Mouse (Mus musculus): ENCODE results near the gene Wdr27. TPM values are rescaled to one million over a fixed set of nuclear protein-coding genes. Genes with fewer than 3 reads are reported as not detected.

The Wdr27 gene
- polyA plus RNA-seq, 1 experiment, result 51.5 TPM

DNA sequence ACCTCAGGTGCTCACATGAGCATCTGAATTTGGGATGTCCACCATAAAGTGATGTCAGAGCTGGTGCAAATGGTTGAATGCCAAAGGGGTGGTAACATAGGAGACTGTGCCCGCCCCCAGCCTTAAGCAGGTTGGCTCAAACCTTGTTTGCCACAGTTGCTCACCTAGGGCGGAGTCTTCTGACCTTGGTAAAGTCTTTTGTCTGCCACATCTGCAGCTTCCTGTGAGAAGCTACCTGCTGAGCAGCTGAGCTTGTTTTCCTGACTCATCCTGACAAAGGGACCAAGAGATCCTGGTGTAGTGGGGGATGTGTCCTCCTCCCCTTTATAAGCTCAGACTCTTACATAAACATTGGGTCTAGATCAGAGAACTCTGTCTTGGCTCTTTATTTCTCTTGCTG, 125.0 kb downstream of the Wdr27 start:
- Histone ChIP-seq H3K4me3 (ENCODE audit: control insufficient read depth, low read depth, low read length) (no peak overlapping the region), H3K4me1 (ENCODE audit: control insufficient read depth, insufficient read depth, low read length) (no peaks in the 10 kb centered on the region), H3K27me3 (ENCODE audit: control insufficient read depth, insufficient read depth, low read length) (no peaks in the 10 kb centered on the region), H3K36me3 (ENCODE audit: control insufficient read depth, insufficient read depth, low read length) (no peaks in the 10 kb centered on the region), H3K27ac (ENCODE audit: control insufficient read depth, insufficient read depth, low read depth, low read length) (no peak overlapping the region)
- no peak for TF ChIP-seq CTCF (IDR thresholded peaks at IDR 0.05; ENCODE audit: control insufficient read depth, insufficient read depth, insufficient replicate concordance, low read depth, low read length)
- TF ChIP-seq POLR2A (IDR thresholded peaks at IDR 0.05; ENCODE audit: control insufficient read depth, low read depth, low read length), result no peak

DNA sequence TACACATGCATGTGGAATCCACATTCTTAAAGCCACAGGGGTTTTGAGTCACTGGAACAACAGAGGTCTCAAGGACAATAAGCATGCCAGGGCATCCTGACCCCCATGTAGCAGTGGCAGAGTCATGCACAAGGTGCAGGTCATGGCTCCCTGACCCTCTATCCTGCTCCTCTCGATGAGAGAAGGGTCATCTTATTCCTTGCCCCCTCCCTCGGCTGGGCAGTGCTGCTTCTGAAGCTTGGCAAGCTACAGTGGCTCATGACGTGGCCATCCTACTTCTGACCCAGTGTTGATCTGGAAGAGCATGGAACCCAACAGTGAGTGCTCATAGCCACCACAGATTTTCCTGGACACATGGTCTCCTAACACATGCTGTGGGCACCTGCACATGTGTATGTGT, 126.9 kb downstream of the Wdr27 start:
- TF ChIP-seq POLR2A (IDR thresholded peaks at IDR 0.05; ENCODE audit: control insufficient read depth, low read depth, low read length), result no peak
- no peak for TF ChIP-seq CTCF (IDR thresholded peaks at IDR 0.05; ENCODE audit: control insufficient read depth, insufficient read depth, insufficient replicate concordance, low read depth, low read length)
- Histone ChIP-seq H3K4me1 (ENCODE audit: control insufficient read depth, insufficient read depth, low read length) (no peaks in the 10 kb centered on the region), H3K4me3 (ENCODE audit: control insufficient read depth, low read depth, low read length) (no peak overlapping the region), H3K36me3 (ENCODE audit: control insufficient read depth, insufficient read depth, low read length) (no peaks in the 10 kb centered on the region), H3K27me3 (ENCODE audit: control insufficient read depth, insufficient read depth, low read length) (no peaks in the 10 kb centered on the region), H3K27ac (ENCODE audit: control insufficient read depth, insufficient read depth, low read depth, low read length) (no peak overlapping the region)

DNA sequence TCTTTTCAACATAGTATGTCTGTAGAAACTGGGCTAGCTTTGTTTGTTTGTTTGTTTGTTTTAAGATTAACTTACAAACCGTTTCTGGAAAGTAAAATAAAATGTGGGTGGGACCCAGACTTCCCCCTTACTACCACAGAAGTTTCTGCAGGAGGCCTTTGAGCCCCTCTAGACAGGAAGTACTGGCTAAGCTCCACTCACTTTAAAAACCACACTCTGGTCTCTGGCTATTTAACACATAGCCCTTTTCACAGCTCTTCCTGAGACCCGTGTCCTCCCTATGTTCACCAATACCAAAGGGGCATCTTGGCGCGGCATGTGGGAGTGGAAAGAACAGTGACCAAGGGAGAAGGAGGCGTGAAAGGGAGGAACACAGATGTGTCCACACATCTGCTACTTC, 127.7 kb downstream of the Wdr27 start:
- no peak overlapping the region for H3K27ac ChIP-seq (ENCODE audit: control insufficient read depth, insufficient read depth, low read depth, low read length)
- no peak overlapping the region for H3K4me3 ChIP-seq (ENCODE audit: control insufficient read depth, low read depth, low read length)
- TF ChIP-seq CTCF (IDR thresholded peaks at IDR 0.05; ENCODE audit: control insufficient read depth, insufficient read depth, insufficient replicate concordance, low read depth, low read length), result no peak
- TF ChIP-seq POLR2A (IDR thresholded peaks at IDR 0.05; ENCODE audit: control insufficient read depth, low read depth, low read length), result no peak
- no peaks in the 10 kb centered on the region for H3K27me3 ChIP-seq (ENCODE audit: control insufficient read depth, insufficient read depth, low read length)
- no peaks in the 10 kb centered on the region for H3K36me3 ChIP-seq (ENCODE audit: control insufficient read depth, insufficient read depth, low read length)
- no peaks in the 10 kb centered on the region for H3K4me1 ChIP-seq (ENCODE audit: control insufficient read depth, insufficient read depth, low read length)

DNA sequence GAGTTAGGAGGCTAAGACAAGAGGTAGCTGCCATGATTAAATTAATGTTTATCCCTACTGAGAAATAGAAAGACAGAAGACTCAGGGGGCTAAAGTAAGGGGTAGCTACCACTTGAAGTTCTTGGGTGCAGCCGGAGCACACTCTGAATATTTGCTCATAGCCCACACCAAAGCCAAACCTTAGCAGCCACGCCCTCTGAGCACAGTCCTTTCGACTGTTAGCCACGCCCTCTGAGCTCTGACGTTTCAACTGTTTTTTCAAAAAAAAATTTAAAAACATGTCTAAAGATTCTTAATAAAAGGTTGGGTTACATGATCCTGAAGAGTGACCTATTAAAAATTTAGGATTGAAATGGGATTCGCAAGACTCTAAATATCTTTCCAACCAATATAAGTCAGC, 130.3 kb downstream of the Wdr27 start:
- no peaks in the 10 kb centered on the region for H3K27me3 ChIP-seq (ENCODE audit: control insufficient read depth, insufficient read depth, low read length)
- H3K4me1 ChIP-seq (ENCODE audit: control insufficient read depth, insufficient read depth, low read length), result no peaks in the 10 kb centered on the region
- H3K4me3 ChIP-seq (ENCODE audit: control insufficient read depth, low read depth, low read length), result no peak overlapping the region
- TF ChIP-seq CTCF (IDR thresholded peaks at IDR 0.05; ENCODE audit: control insufficient read depth, insufficient read depth, insufficient replicate concordance, low read depth, low read length) (no peak), POLR2A (IDR thresholded peaks at IDR 0.05; ENCODE audit: control insufficient read depth, low read depth, low read length) (no peak)
- no peaks in the 10 kb centered on the region for H3K36me3 ChIP-seq (ENCODE audit: control insufficient read depth, insufficient read depth, low read length)
- no peak overlapping the region for H3K27ac ChIP-seq (ENCODE audit: control insufficient read depth, insufficient read depth, low read depth, low read length)

DNA sequence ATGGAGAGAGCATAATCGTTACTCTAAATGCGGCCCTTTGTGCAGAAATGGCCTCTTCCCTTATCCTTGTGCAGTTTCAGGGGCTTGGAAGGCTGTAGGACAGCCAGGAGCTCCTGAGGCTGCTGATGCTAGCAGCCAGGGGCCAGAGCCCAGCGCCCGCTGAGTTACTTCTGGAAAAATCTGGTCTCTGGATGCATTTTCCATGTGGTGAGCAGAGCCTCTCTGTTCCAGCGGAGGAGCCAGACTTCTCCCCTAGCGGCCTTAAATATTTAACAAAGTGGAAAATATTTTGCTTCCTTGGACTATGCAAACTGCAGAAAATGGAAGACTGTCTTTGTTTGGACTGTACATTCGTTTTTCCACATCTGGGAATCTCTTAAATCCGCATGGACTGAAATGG, 130.9 kb downstream of the Wdr27 start:
- Histone ChIP-seq H3K36me3 (ENCODE audit: control insufficient read depth, insufficient read depth, low read length) (no peaks in the 10 kb centered on the region), H3K27ac (ENCODE audit: control insufficient read depth, insufficient read depth, low read depth, low read length) (no peak overlapping the region), H3K27me3 (ENCODE audit: control insufficient read depth, insufficient read depth, low read length) (no peaks in the 10 kb centered on the region), H3K4me3 (ENCODE audit: control insufficient read depth, low read depth, low read length) (no peak overlapping the region), H3K4me1 (ENCODE audit: control insufficient read depth, insufficient read depth, low read length) (no peaks in the 10 kb centered on the region)
- TF ChIP-seq POLR2A (IDR thresholded peaks at IDR 0.05; ENCODE audit: control insufficient read depth, low read depth, low read length) (no peak), CTCF (IDR thresholded peaks at IDR 0.05; ENCODE audit: control insufficient read depth, insufficient read depth, insufficient replicate concordance, low read depth, low read length) (no peak)

DNA sequence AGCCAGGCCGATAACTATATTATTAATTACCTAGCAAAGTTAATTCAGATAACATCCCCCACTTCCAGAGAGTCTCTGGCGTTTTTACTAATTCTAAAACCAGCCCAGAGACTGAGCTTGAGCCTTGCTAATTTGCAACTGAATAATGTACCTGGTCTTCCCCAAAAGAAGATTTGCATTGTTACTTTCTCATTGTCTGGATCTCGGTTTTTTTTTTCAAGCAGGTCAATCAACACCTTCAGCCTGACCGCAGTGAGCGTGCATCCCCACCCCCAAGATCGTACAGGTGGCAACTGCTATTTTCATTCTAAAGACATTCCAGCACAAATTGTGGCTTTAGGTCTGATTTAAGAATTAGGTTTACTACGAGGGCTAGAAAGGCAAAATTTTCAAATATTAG, 136.2 kb downstream of the Wdr27 start:
- TF ChIP-seq CTCF (IDR thresholded peaks at IDR 0.05; ENCODE audit: control insufficient read depth, insufficient read depth, insufficient replicate concordance, low read depth, low read length), result no peak
- TF ChIP-seq POLR2A (IDR thresholded peaks at IDR 0.05; ENCODE audit: control insufficient read depth, low read depth, low read length), result no peak
- no peaks in the 10 kb centered on the region for H3K4me1 ChIP-seq (ENCODE audit: control insufficient read depth, insufficient read depth, low read length)
- H3K27me3 ChIP-seq (ENCODE audit: control insufficient read depth, insufficient read depth, low read length), result no peaks in the 10 kb centered on the region
- H3K27ac ChIP-seq (ENCODE audit: control insufficient read depth, insufficient read depth, low read depth, low read length), result no peak overlapping the region
- no peak overlapping the region for H3K4me3 ChIP-seq (ENCODE audit: control insufficient read depth, low read depth, low read length)
- H3K36me3 ChIP-seq (ENCODE audit: control insufficient read depth, insufficient read depth, low read length), result no peaks in the 10 kb centered on the region

DNA sequence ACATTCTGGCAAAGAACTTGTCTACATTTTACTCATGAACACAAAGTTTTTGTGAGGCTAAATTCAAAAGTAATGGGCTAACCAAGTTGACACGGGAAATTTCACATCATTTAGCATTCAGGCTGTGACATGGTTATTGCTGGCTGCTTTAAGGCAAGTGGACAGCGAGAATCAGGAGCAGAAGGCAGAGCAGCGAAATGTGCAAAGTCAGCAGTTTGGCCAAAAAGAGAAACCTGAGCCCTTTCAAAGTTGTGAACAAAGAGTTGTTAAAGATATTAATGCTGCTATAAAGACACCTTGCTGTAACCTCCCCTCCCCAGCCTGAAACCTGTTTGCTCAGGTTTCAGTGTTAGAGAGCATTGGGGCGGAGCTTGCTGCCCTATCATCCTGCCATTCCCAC, 143.7 kb downstream of the Wdr27 start:
- no peak overlapping the region for H3K4me3 ChIP-seq (ENCODE audit: control insufficient read depth, low read depth, low read length)

DNA sequence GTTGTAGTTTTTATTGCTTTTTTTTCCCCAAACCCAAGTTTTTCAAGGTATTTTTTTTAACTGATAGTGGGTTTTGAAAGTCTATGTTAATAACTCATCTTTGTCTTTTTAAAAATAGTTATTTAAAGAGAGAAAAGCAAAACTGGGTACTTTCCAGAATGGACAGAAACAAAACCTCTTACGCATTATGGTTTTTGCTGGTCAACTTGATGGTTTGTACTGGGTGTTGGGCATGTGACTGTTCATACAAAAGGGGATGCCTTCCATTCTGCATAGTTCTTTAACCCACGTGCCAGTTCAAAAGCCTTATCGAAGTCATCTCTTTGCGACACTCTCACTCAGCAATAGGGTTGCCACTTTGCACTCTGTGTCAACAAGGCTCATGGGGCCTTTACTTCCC, 147.9 kb downstream of the Wdr27 start:
- TF ChIP-seq CTCF (IDR thresholded peaks at IDR 0.05; ENCODE audit: control insufficient read depth, insufficient read depth, insufficient replicate concordance, low read depth, low read length) (no peak), POLR2A (IDR thresholded peaks at IDR 0.05; ENCODE audit: control insufficient read depth, low read depth, low read length) (no peak)

More for the DNA sequence above, 143.7 kb downstream of the Wdr27 start:
- Histone ChIP-seq H3K36me3 (ENCODE audit: control insufficient read depth, insufficient read depth, low read length) (no peaks in the 10 kb centered on the region), H3K27ac (ENCODE audit: control insufficient read depth, insufficient read depth, low read depth, low read length) (no peak overlapping the region), H3K27me3 (ENCODE audit: control insufficient read depth, insufficient read depth, low read length) (no peaks in the 10 kb centered on the region), H3K4me1 (ENCODE audit: control insufficient read depth, insufficient read depth, low read length) (no peaks in the 10 kb centered on the region)
- TF ChIP-seq CTCF (IDR thresholded peaks at IDR 0.05; ENCODE audit: control insufficient read depth, insufficient read depth, insufficient replicate concordance, low read depth, low read length) (no peak), POLR2A (IDR thresholded peaks at IDR 0.05; ENCODE audit: control insufficient read depth, low read depth, low read length) (no peak)

More for the DNA sequence above, 147.9 kb downstream of the Wdr27 start:
- H3K27ac ChIP-seq (ENCODE audit: control insufficient read depth, insufficient read depth, low read depth, low read length), result no peak overlapping the region
- H3K4me1 ChIP-seq (ENCODE audit: control insufficient read depth, insufficient read depth, low read length), result no peaks in the 10 kb centered on the region
- H3K4me3 ChIP-seq (ENCODE audit: control insufficient read depth, low read depth, low read length), result no peak overlapping the region
- H3K36me3 ChIP-seq (ENCODE audit: control insufficient read depth, insufficient read depth, low read length), result no peaks in the 10 kb centered on the region
- no peaks in the 10 kb centered on the region for H3K27me3 ChIP-seq (ENCODE audit: control insufficient read depth, insufficient read depth, low read length)

Data from testis, adult 2 months (tissue).